Mouse (Mus musculus) bone marrow macrophage, adult 2 months (primary cell): ENCODE data around the gene Plekhg1. TPM values are rescaled to one million over a fixed set of nuclear protein-coding genes. Genes with fewer than 3 reads are reported as not detected.

Source experiments
- H3K27ac ChIP-seq: 2 replicates; pipeline ENCODE4 v1.5.1; 2012; ENCODE audit warnings: low read depth, low read length; ENCODE audit not compliant: insufficient read depth
- H3K4me1 ChIP-seq: 2 replicates; pipeline ENCODE4 v1.6.1; 2012; ENCODE audit warnings: low read length; ENCODE audit not compliant: control insufficient read depth, insufficient read depth
- H3K4me3 ChIP-seq: 2 replicates; pipeline ENCODE4 v1.5.1; 2012; ENCODE audit warnings: mild to moderate bottlenecking, low read length, moderate library complexity; ENCODE audit not compliant: insufficient read depth
- CTCF ChIP-seq: IDR thresholded peaks from 2 replicates; pipeline ENCODE4 v1.5.1; 2012; ENCODE audit warnings: low read depth, mild to moderate bottlenecking, low read length, moderate library complexity
- POLR2A ChIP-seq: IDR thresholded peaks from 2 replicates; pipeline ENCODE4 v1.6.1; 2012; ENCODE audit warnings: mild to moderate bottlenecking, low read depth, low read length, borderline replicate concordance
- polyA plus RNA-seq: library from polyadenylated mRNA; stranded (reverse); fragments of >200 nt; gene quantifications from 2 replicates; pipeline ENCODE4 v1.2.4, GENCODE M21; 2012; ENCODE audit not compliant: missing spikeins, insufficient read depth, insufficient read length

Gene Plekhg1
- 3.9 and 5.5 TPM in 2 replicates for polyA plus RNA-seq

DNA sequence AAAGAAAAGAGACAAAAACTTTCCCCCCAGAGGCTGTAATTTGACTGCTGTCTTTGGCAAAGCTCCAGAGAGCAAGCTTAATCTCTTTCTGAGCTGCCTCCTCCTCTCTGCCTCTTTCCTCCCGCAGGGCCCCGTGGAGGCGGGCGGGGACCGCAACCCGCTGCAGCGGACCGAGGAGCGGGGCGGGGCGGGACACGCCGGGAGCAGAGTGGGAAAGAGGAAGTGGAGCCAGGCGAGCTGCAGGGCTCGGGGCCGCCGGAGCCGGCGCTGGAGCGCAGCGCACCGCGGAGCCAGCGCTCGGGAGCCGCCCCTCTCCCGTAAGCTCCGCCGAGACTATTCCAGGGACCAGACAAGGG, at the start of gene Plekhg1:
Gene Plekhg1 (plus strand): TSS at position 217 of the 356 bp plus-strand sequence.
- H3K27ac ChIP-seq: no peak within 1 kb of the TSS
- H3K4me3 ChIP-seq: peak within 1 kb of the TSS; percentile 76
- H3K4me1 ChIP-seq: no peaks in the 10 kb centered on the region
- TF ChIP-seq POLR2A (no peak), CTCF (no peak)

- Histone ChIP-seq H3K4me1 (peaks cover 13% of the 10 kb centered on the region), H3K27ac (no peak overlapping the region), H3K4me3 (no peak overlapping the region)
- TF ChIP-seq POLR2A: no peak
- no peak for TF ChIP-seq CTCF
Measured at GRCm38 (mm10) chr10:3692791-3693190, 47.4 kb upstream of the Plekhg1 start.

DNA sequence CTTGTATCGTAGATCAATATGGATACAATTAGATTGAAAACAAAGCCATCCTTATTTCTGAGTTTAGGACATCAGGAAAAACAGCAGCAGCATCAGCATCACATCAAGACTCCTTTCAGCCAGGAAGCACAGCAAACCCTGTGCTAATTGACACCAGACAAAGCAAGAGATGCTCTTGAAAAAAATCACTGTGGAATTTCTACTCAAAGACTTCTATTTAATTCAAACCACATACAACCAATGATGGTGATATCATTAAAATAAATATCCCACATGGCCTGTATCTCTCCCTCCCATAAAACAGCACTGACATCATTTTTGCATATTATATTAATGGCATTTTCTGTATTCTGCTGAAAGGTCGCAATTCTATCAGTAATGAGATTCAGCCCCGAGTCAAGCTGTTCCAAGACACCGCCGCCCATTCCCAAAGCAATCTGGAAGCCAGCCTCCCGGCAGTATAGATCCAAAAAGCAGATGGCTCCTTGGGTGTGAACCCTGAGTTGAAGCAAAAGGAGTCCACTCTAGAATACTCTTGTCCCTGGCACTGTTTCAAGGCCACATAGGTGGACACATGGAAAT, 46.4 kb upstream of the Plekhg1 start:
- H3K4me3 ChIP-seq: no peak overlapping the region
- H3K4me1 ChIP-seq: peaks cover 18% of the 10 kb centered on the region
- no peak for TF ChIP-seq POLR2A
- no peak for TF ChIP-seq CTCF
- no peak overlapping the region for H3K27ac ChIP-seq

DNA sequence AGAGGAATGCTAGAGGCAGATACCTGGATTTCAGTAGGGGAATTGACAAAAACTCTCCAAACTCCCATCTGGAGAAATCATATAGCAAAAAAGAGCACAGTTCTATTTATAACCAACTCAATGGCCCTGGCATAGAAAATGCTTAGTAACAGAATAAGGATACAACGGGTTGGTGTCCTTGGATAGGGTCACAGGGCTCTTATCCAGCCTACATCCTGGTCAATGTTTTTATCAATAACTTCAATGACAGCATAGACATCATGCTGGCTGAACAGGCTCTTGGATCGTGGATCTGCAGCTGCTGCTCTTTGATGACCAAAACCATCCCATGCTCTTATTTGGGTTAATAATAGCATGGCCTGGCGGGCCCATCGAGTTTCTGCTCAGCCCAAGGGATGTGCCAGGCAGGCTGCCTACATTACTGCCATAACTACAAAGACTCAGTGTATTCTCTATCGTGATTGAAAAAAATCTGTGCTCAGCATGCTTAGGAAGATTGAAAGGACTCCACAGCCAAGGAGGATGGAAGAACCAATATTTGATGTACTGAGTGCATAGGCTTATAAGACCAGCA, 44.7 kb upstream of the Plekhg1 start:
- TF ChIP-seq POLR2A (no peak), CTCF (no peak)
- Histone ChIP-seq H3K4me1 (peaks cover 18% of the 10 kb centered on the region), H3K27ac (no peak overlapping the region), H3K4me3 (no peak overlapping the region)

DNA sequence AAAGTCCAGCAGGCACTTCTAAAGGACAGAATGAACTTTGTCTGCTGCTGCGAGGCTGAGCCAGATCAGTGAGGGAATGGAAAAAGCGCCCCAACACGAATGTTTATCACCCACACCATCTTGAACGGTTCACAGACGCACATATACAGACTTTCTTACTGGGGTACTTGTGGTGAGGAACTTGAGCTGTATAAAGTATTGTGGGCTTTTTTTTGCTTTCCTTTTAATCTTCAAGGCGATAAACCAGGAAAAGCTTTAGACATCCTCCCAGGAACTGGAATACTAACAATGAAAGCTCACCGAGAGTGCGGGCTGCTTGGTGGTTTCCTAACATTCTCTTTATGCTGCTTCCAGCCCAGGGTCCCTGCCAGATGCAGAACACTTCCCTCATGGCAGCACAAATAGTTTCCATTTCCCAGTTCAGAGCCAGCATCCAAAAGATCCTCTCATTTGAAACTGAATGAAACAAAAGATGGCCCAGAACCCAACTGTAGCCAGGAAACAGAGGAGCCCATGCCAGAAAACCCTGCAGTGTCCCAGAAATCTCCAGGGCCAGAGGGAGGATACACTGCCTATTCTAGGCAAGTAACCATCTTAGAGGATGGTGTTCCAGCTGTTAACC, 43.3 kb upstream of the Plekhg1 start:
- no peak overlapping the region for H3K4me3 ChIP-seq
- TF ChIP-seq CTCF (no peak), POLR2A (no peak)
- peaks cover 18% of the 10 kb centered on the region for H3K4me1 ChIP-seq
- peak overlapping the region; percentile 59 for H3K27ac ChIP-seq

- Histone ChIP-seq H3K4me3 (no peak overlapping the region), H3K27ac (peak overlapping the region; percentile 59), H3K4me1 (peaks cover 18% of the 10 kb centered on the region)
- TF ChIP-seq CTCF: no peak
- TF ChIP-seq POLR2A: no peak
Measured at GRCm38 (mm10) chr10:3697500-3697899, 42.7 kb upstream of the Plekhg1 start.

- Histone ChIP-seq H3K4me3 (no peak overlapping the region), H3K4me1 (peaks cover 18% of the 10 kb centered on the region), H3K27ac (no peak overlapping the region)
- no peak for TF ChIP-seq CTCF
- TF ChIP-seq POLR2A: no peak
Measured at GRCm38 (mm10) chr10:3700225-3701073, 39.7 kb upstream of the Plekhg1 start.

DNA sequence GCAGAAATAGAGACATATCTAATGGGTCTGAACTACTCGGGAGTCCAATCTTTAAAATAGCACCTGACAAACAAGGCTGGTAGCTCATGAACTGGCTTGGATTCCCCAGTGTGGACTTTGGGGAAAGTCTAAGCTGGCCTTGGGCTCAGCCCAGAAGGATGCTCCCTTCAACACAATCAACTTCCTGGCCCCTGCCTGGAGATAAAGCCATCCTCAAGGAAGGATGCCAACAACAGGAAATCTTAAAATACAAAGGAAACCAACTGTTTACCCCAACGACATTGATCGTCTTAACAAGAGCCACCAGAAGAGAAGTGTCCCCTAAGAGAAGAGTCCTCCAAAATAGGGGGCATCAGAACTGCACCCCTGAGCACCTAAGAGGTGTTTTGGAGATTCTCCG, 38.3 kb upstream of the Plekhg1 start:
- no peak for TF ChIP-seq CTCF
- no peak for TF ChIP-seq POLR2A
- Histone ChIP-seq H3K27ac (no peak overlapping the region), H3K4me1 (peaks cover 10% of the 10 kb centered on the region), H3K4me3 (no peak overlapping the region)

- Histone ChIP-seq H3K4me1 (peaks cover 5% of the 10 kb centered on the region), H3K4me3 (no peak overlapping the region), H3K27ac (no peak overlapping the region)
- no peak for TF ChIP-seq CTCF
- TF ChIP-seq POLR2A: no peak
Measured at GRCm38 (mm10) chr10:3702585-3702984, 37.6 kb upstream of the Plekhg1 start.
